Mouse (Mus musculus) ZHBTc4 (cell line): ENCODE data around the gene Atp6v1e1.

ENCODE experiments used
- DNase-seq: peaks from one replicate; pipeline ENCODE4 v3.0.0-alpha.2; 2011; ENCODE audit warnings: low read depth, low spot score

Atp6v1e1 gene

DNA sequence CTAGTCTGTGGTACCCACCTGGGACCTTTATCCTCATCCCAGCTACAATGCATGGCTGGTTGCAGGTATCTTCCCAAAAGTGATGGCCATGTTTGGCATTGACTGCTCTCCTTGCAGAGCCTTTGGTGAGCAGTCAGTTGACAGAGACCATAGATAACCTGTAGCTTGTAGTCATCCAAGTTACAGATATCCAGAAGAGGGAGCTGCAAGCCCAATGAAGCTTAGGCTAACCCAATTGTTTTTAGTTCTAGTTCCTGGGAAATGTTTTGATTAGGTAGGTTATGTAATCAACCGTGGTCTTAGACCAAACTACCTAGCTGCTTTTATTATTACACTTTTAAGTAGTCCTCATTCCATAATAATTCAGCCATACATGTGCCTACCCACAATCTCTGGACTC is 51.2 kb downstream of the Atp6v1e1 start:
- DNase-seq: no peak

DNA sequence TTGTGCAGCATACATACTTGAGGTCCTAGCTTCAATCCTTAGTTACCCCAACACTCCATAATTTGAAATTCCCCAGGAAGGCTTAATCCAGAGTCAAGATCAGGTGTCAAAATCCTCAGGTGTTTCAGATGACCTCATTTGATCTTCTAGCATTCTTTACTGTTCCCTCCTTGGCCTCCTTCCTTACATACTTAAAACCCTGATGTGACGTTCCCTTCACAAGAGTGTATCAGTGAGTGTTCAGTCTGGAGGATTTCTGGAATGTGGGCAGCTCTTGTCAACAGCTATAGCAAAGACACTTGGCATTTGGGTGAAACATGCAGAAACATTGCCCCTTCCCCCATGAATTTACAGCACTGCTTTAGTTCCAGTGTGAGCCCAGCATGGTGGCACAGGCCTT is 52.6 kb downstream of the Atp6v1e1 start:
- no peak for DNase-seq

- no peak for DNase-seq
Measured at GRCm38 (mm10) chr6:120761151-120761550, 61.4 kb downstream of the Atp6v1e1 start.

GRCm38 (mm10) chr6:120746416-120746815 is 76.2 kb downstream of the Atp6v1e1 start:
- DNase-seq: no peak
